ENCODE assay signal across 8 mouse cellular contexts in genomic region chr6:87466221-87466620, GRCm38 (mm10). TPM values are rescaled to one million over a fixed set of nuclear protein-coding genes. Genes with fewer than 3 reads are reported as not detected.
A peak's percentile ranks its signal among the peaks of the same experiment; 100 is the strongest.
DNase-seq lines count a peak whose midpoint lies in the region; ATAC-seq and TF ChIP-seq lines count a peak whose summit lies in the region.

No protein-coding gene starts in this region.

- 0 out of 2 replicates have a peak overlapping the region, but pooled peaks have one; percentile 13 for H3K4me2 ChIP-seq in embryonic facial prominence, embryonic 11.5 days (ENCODE audit: low read depth, low read length)
- peak overlapping the region; percentile 23; the same call in 1 of the 2 replicates for H3K4me2 ChIP-seq in stomach, postnatal 0 days (replicated peaks; ENCODE audit: low read depth)

- H3K36me3 ChIP-seq in embryonic facial prominence, embryonic 11.5 days (replicated peaks; ENCODE audit: control insufficient read depth, insufficient read depth, low read depth, low read length) = no peaks in the 10 kb centered on the region
- no peaks in the 10 kb centered on the region for H3K36me3 ChIP-seq in liver, adult 2 months (ENCODE audit: control insufficient read depth, insufficient read depth, low read length)
- H3K36me3 ChIP-seq in stomach, postnatal 0 days (ENCODE audit: control insufficient read depth, insufficient read depth, low read length) = no peaks in the 10 kb centered on the region; the same call in 1 of the 2 replicates

- no peak overlapping the region for H3K27ac ChIP-seq in embryonic facial prominence, embryonic 11.5 days (replicated peaks; ENCODE audit: low read depth, low read length)
- no peak overlapping the region for H3K27ac ChIP-seq in liver, adult 2 months (replicated peaks; ENCODE audit: insufficient read depth, low read depth, low read length)
- H3K27ac ChIP-seq in stomach, postnatal 0 days (replicated peaks) = no peak overlapping the region

- H3K79me2 ChIP-seq in liver, adult 2 months (ENCODE audit: control insufficient read depth, insufficient read depth, low read length) = no peaks in the 10 kb centered on the region

- no peaks in the 10 kb centered on the region for H3K9me3 ChIP-seq in embryonic facial prominence, embryonic 11.5 days (replicated peaks; ENCODE audit: control insufficient read depth, low read length)
- no peaks in the 10 kb centered on the region for H3K9me3 ChIP-seq in stomach, postnatal 0 days (ENCODE audit: control insufficient read depth, low read length)

- no peaks in the 10 kb centered on the region for H3K4me1 ChIP-seq in embryonic facial prominence, embryonic 11.5 days (ENCODE audit: control insufficient read depth, insufficient read depth, low read length)
- H3K4me1 ChIP-seq in liver, adult 2 months (ENCODE audit: control insufficient read depth, insufficient read depth, low read length) = peaks cover 1% of the 10 kb centered on the region; the same call in 1 of the 2 replicates
- no peaks in the 10 kb centered on the region for H3K4me1 ChIP-seq in stomach, postnatal 0 days (replicated peaks; ENCODE audit: control insufficient read depth, insufficient read depth)

- no peak for TF ChIP-seq POLR2A in liver, adult 2 months (IDR thresholded peaks at IDR 0.05; ENCODE audit: extremely low read depth, insufficient read depth, low read length)

- WGBS in embryonic facial prominence, embryonic 11.5 days = 13% methylated on average over 12 of the region's 12 CpGs
- WGBS in liver, adult 2 months = 16% methylated on average over 12 of the region's 12 CpGs
- 15% methylated on average over 12 of the region's 12 CpGs for WGBS in stomach, postnatal 0 days

- no peak overlapping the region for H3K9ac ChIP-seq in embryonic facial prominence, embryonic 11.5 days (replicated peaks; ENCODE audit: low read length)
- no peak overlapping the region for H3K9ac ChIP-seq in liver, adult 2 months (ENCODE audit: low read depth, low read length)
- no peak overlapping the region for H3K9ac ChIP-seq in stomach, postnatal 0 days (ENCODE audit: low read length)

- ATAC-seq in embryonic facial prominence, embryonic 11.5 days (replicated peaks; ENCODE audit: insufficient number of reproducible peaks, low FRiP score, low TSS enrichment, low read depth) = no peak
- no peak for ATAC-seq in stomach, postnatal 0 days (ENCODE audit: low FRiP score, low TSS enrichment)

- DNase-seq in 416B (ENCODE audit: low read depth) = peak; percentile 75
- DNase-seq in adrenal gland, postnatal 10 days = peak; percentile 81
- peak; percentile 87 for DNase-seq in embryonic facial prominence, embryonic 11.5 days (ENCODE audit: low spot score)
- peak; percentile 61 for DNase-seq in heart, adult 8-10 months (ENCODE audit: low spot score)
- peak; percentile 67 to 75 for DNase-seq in kidney, adult 8-10 months
- peak; percentile 52 for DNase-seq in liver, adult 2 months (ENCODE audit: extremely low read depth, low read depth, low spot score)
- peak; percentile 77 for DNase-seq in neural tube, embryonic 10.5 days (ENCODE audit: extremely low spot score, low spot score)
- peak; percentile 75 for DNase-seq in stomach, postnatal 0 days (ENCODE audit: low spot score)

- no peak overlapping the region for H3K4me3 ChIP-seq in embryonic facial prominence, embryonic 11.5 days (ENCODE audit: low read depth, low read length)
- H3K4me3 ChIP-seq in liver, adult 2 months (ENCODE audit: insufficient read depth, low read depth, low read length) = no peak overlapping the region
- H3K4me3 ChIP-seq in stomach, postnatal 0 days (ENCODE audit: low read depth, low read length) = no peak overlapping the region

- peak; percentile 99 for TF ChIP-seq CTCF in liver, adult 2 months (IDR thresholded peaks at IDR 0.05; ENCODE audit: low read depth, low read length)
- TF ChIP-seq CTCF in stomach, postnatal 0 days (IDR thresholded peaks at IDR 0.05; ENCODE audit: low read depth) = peak; percentile 96

- TF ChIP-seq EP300 in stomach, postnatal 0 days (optimal IDR thresholded peaks at IDR 0.05) = no peak

- H3K27me3 ChIP-seq in embryonic facial prominence, embryonic 11.5 days (ENCODE audit: control insufficient read depth, insufficient read depth, low read length) = no peaks in the 10 kb centered on the region
- no peaks in the 10 kb centered on the region; the same call in 1 of the 2 replicates for H3K27me3 ChIP-seq in liver, adult 2 months (ENCODE audit: control insufficient read depth, insufficient read depth, low read length)
- no peaks in the 10 kb centered on the region for H3K27me3 ChIP-seq in stomach, postnatal 0 days (ENCODE audit: control insufficient read depth, insufficient read depth, low read length)

RNA-seq across cellular contexts. Expression of gene Bmp10, which starts 37.4 kb away (rescaled TPM):
- 1 to 10 TPM in 1 of 2 experiments, under 1 TPM in 1; 0.45 to 1.8 TPM for total RNA-seq in adrenal gland, postnatal 10 days (2021)
- not detected in 2 replicates for polyA plus RNA-seq in embryonic facial prominence, embryonic 11.5 days (2014; fragmentation: Nextera tagmentation; extraction: Ambion mirVana)
- total RNA-seq in heart, adult 8-10 months (2022) = 10 to 100 TPM; 20.9 to 75.6 (median 50.9) TPM
- total RNA-seq in liver, adult 2 months (2014; rRNA removed) = 4.0 and 4.3 TPM in 2 replicates
- polyA plus RNA-seq in liver, adult 2 months (2012; rRNA removed) = 1.3 and 1.7 TPM in 2 replicates
- not detected in 2 replicates for polyA plus RNA-seq in stomach, postnatal 0 days (2015; fragmentation: Nextera tagmentation; extraction: Ambion mirVana)
